Mouse (Mus musculus) MEL (cell line): ENCODE measurements around the gene Gm17455.

ENCODE experiments used
- CTCF ChIP-seq, 3 experiments: IDR thresholded peaks in 2 of 3; conservative IDR thresholded peaks in 1 of 3; 2 replicates each; pipeline ENCODE4 v1.5.1; 2011 to 2012; ENCODE audit warnings: low read length in 3 of 3, low read depth in 2 of 3, mild to moderate bottlenecking in 2 of 3, improper control_type of control experiment in 1 of 3, inconsistent platforms in 1 of 3, mixed read lengths in 1 of 3, moderate library complexity in 1 of 3; ENCODE audit not compliant: control insufficient read depth in 1 of 3, insufficient read depth in 1 of 3, poor library complexity in 1 of 3, severe bottlenecking in 1 of 3
- E2F4 ChIP-seq: IDR thresholded peaks from 2 replicates; pipeline ENCODE4 v1.6.1; 2011; ENCODE audit warnings: low read depth, low read length, improper control_type of control experiment, borderline replicate concordance
- KAT2A ChIP-seq: conservative IDR thresholded peaks from 2 replicates; pipeline ENCODE4 v1.6.1; 2012; ENCODE audit warnings: low read depth, low read length, improper control_type of control experiment, inconsistent platforms
- MAFK ChIP-seq: IDR thresholded peaks from 2 replicates; pipeline ENCODE4 v1.6.1; 2011; ENCODE audit warnings: low read depth, mild to moderate bottlenecking, low read length, improper control_type of control experiment, borderline replicate concordance
- MAX ChIP-seq: IDR thresholded peaks from 2 replicates; pipeline ENCODE4 v1.6.1; 2011; ENCODE audit warnings: low read length, improper control_type of control experiment
- NELFE ChIP-seq: IDR thresholded peaks from 2 replicates; pipeline ENCODE4 v1.6.1; 2011; ENCODE audit warnings: low read depth, low read length, improper control_type of control experiment
- POLR2A ChIP-seq, 2 experiments: IDR thresholded peaks; 2 replicates each; pipeline ENCODE4 v1.6.1; 2011 to 2012; ENCODE audit warnings: low read length in 2 of 2, mild to moderate bottlenecking in 2 of 2, control low read depth in 1 of 2, improper control_type of control experiment in 1 of 2, low read depth in 1 of 2, moderate library complexity in 1 of 2; ENCODE audit not compliant: control insufficient read depth in 1 of 2, insufficient read depth in 1 of 2, poor library complexity in 1 of 2
- POLR2AphosphoS2 ChIP-seq: IDR thresholded peaks from 2 replicates; pipeline ENCODE4 v1.6.1; 2011; ENCODE audit warnings: low read length, improper control_type of control experiment
- RCOR1 ChIP-seq: IDR thresholded peaks from 2 replicates; pipeline ENCODE4 v1.6.1; 2012; ENCODE audit warnings: low read depth, mild to moderate bottlenecking, inconsistent platforms, low read length, improper control_type of control experiment
- SIN3A ChIP-seq: IDR thresholded peaks from 2 replicates; pipeline ENCODE4 v1.6.1; 2012; ENCODE audit warnings: low read length, improper control_type of control experiment, inconsistent platforms
- ZMIZ1 ChIP-seq: IDR thresholded peaks from 2 replicates; pipeline ENCODE4 v1.6.1; 2012; ENCODE audit warnings: low read depth, mild to moderate bottlenecking, inconsistent platforms, low read length, improper control_type of control experiment, moderate library complexity
- ZNF384 ChIP-seq: IDR thresholded peaks from 2 replicates; pipeline ENCODE4 v1.6.1; 2012; ENCODE audit warnings: low read depth, mild to moderate bottlenecking, inconsistent platforms, low read length, improper control_type of control experiment

DNA sequence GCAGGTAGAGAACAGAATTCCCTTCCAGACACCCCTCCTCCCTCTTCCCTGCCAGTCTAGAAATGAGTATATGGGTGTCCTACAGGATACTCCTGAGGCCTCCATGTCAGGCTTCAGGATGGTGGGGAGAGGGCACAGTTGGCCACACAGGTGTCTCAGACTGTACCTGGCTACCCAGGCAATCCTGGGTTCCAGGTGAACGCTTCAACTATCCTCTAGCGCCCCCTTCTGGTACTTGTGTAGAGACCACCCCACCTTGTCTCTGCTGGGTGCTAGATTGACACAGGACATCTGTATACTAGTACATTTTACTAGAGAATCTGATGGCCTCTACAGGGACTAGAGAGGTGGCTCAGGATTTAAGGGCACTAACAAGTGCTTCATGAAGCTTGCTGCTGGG lies 43.6 kb downstream of the Gm17455 start:
- TF ChIP-seq CTCF (IDR thresholded peaks at IDR 0.05 in 2 of 3, conservative IDR thresholded peaks at IDR 0.05 in 1 of 3; ENCODE audit: control insufficient read depth in 1 of 3, insufficient read depth in 1 of 3, low read depth in 2 of 3, low read length in 3 of 3, poor library complexity in 1 of 3, severe bottlenecking in 1 of 3): peak; percentile 23 to 41 (median 32); a peak in 4 of 6 replicates
- no peak for TF ChIP-seq MAX
- no peak for TF ChIP-seq POLR2A (IDR thresholded peaks at IDR 0.05; ENCODE audit: control insufficient read depth in 1 of 2, insufficient read depth in 1 of 2, low read depth in 1 of 2, low read length in 2 of 2, poor library complexity in 1 of 2)
- TF ChIP-seq KAT2A: no peak
- TF ChIP-seq POLR2AphosphoS2: no peak
- TF ChIP-seq ZMIZ1: no peak
- no peak for TF ChIP-seq RCOR1
- no peak for TF ChIP-seq E2F4
- TF ChIP-seq SIN3A: no peak
- TF ChIP-seq NELFE: no peak
- TF ChIP-seq ZNF384: no peak
- no peak for TF ChIP-seq MAFK
